8 mouse cellular contexts compared by ENCODE assay signal in genomic region chr1:82724339-82725025, GRCm38 (mm10). TPM values are rescaled to one million over a fixed set of nuclear protein-coding genes. Genes with fewer than 3 reads are reported as not detected.
DNase-seq lines count a peak whose midpoint lies in the region; ATAC-seq lines count a peak whose summit lies in the region.

Gene Mff, plus strand, starts transcription at chr1:82724890.

- H3K4me1 ChIP-seq in hindbrain, embryonic 15.5 days (replicated peaks) = peaks cover 22% of the 10 kb centered on the region

- peak within 1 kb of the TSS; percentile 93 for H3K4me2 ChIP-seq in hindbrain, embryonic 15.5 days

- 10% methylated on average over 38 of the region's 38 CpGs for WGBS in hindbrain, embryonic 15.5 days

- peaks cover 8% of the 10 kb centered on the region for H3K36me3 ChIP-seq in hindbrain, embryonic 15.5 days

- H3K9ac ChIP-seq in hindbrain, embryonic 15.5 days = peak within 1 kb of the TSS; percentile 92

- H3K27ac ChIP-seq in hindbrain, embryonic 15.5 days (replicated peaks) = peak within 1 kb of the TSS; percentile 76

- peak; percentile 99 for ATAC-seq in hindbrain, embryonic 15.5 days (ENCODE audit: low FRiP score, low read depth)

- DNase-seq in T-cell, adult 2 months (ENCODE audit: low spot score) = peak; percentile 89
- peak; percentile 95 to 97 for DNase-seq in cerebellum, postnatal 36 days
- peak; percentile 92 to 94 for DNase-seq in frontal cortex, postnatal 36 days (ENCODE audit: low spot score in 2 of 2)
- DNase-seq in left cerebral cortex, adult 11 months (ENCODE audit: low spot score) = peak; percentile 85
- peak; percentile 94 to 96 for DNase-seq in lung, postnatal 4 days
- peak; percentile 91 for DNase-seq in retina, postnatal 7 days (ENCODE audit: low read depth, low spot score)
- peak; percentile 92 for DNase-seq in urinary bladder, adult 2 months (ENCODE audit: low spot score)

- no peaks in the 10 kb centered on the region for H3K9me3 ChIP-seq in hindbrain, embryonic 15.5 days

- peaks cover 20% of the 10 kb centered on the region for H3K27me3 ChIP-seq in hindbrain, embryonic 15.5 days

- H3K4me3 ChIP-seq in hindbrain, embryonic 15.5 days = peak within 1 kb of the TSS; percentile 76

RNA-seq across cellular contexts. Expression of gene Mff, which starts in this region (rescaled TPM):
- polyA plus RNA-seq in hindbrain, embryonic 15.5 days (2015; fragmentation: Nextera tagmentation; extraction: Ambion mirVana) = 368 and 374 TPM in 2 replicates
- polyA plus RNA-seq in urinary bladder, adult 2 months (2012; rRNA removed) = 137 and 151 TPM in 2 replicates

Comparison
In these comparisons a context has a peak if more than half of its experiments do, and no peak if none do; other contexts are left out.
1. Peak in every context shown above with its lines: DNase-seq, ATAC-seq, H3K4me3 ChIP-seq and H3K27ac ChIP-seq.